Mouse (Mus musculus) granulocyte monocyte progenitor cell, adult 5-6 weeks (primary cell): Measurements from ENCODE around the gene Itga4. TPM values are rescaled to one million over a fixed set of nuclear protein-coding genes. Genes with fewer than 3 reads are reported as not detected.

ENCODE experiments used
- ATAC-seq: replicated peaks from 2 replicates; pipeline ENCODE4 v1.8.0; 2016; ENCODE audit warnings: mild to moderate bottlenecking, moderate TSS enrichment, inconsistent platforms; ENCODE audit not compliant: poor library complexity, severe bottlenecking
- total RNA-seq, 2 experiments: library from RNA; stranded (forward) in 1 of 2; stranded (reverse) in 1 of 2; fragments of 200-712, 200-1000 nt in 1 of 2; fragments of >200 nt in 1 of 2; fragmentation: Nextera tagmentation in 1 of 2; gene quantifications; 2 replicates each; pipeline ENCODE4 v1.2.3; 2014 to 2017

Itga4 gene
- total RNA-seq, 2 experiments from 2014 or later, result 72.8 to 80.1 TPM

- ATAC-seq, result no peak
These were observed 87.9 kb downstream of the Itga4 start for GRCm38 (mm10) chr2:79343115-79343514.

- ATAC-seq, result no peak
These were observed 96.2 kb downstream of the Itga4 start for GRCm38 (mm10) chr2:79351179-79352099.

DNA sequence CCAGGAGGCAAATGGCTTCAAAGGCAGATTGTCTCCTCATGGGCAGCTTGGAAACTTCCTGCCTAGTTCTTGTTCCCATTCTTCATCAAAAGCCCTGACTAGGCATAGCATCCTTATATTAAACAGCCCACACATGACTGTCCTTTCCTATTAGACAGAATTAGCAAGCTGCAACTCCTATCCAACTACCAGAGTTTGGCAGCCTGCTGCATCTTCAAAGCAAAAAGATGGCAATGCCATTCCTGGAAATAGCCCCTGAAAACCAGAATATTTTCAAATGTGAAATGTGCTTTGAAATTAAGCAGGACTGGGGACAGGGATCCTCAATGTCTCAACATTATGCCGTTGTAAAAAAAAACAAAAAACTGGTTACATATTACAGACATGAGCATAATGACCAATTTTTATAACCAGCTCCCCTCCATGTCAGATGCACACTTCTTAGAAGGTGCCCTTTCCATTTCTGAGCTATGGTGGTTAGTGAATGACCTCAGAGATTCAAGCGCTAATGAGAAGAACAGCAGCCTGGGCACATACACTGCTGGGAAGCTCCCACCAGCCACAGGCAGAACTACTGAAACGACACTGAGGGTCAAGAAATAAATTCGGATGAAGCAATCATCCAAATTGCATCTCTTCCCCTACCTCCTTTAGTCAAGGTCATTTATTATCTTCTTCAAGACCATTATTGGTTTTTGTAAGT is 97.0 kb downstream of the Itga4 start:
- ATAC-seq, result no peak

DNA sequence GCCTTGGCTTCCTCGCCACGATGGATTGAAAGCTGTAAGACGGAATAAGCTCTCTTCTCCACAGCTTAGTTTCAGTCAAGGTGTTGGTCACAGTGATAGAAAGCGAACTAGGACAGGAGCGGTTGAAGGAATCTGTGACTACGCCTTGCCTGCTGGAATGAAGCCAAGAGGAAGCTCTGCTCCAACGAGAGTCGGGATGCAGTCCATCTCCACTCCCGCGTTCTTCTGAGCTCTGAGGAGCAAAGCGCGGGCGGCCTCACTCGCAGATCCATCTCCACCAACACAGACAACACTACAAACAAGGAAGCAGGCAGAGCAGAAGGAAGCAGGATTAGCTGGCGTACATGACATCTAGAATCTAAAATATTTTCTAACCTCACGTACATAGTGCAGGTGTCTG is 99.5 kb downstream of the Itga4 start:
- ATAC-seq, result no peak

GRCm38 (mm10) chr2:79357835-79358234 is 102.6 kb downstream of the Itga4 start:
- no peak for ATAC-seq

GRCm38 (mm10) chr2:79362029-79362428 is 106.8 kb downstream of the Itga4 start:
- ATAC-seq, result no peak

DNA sequence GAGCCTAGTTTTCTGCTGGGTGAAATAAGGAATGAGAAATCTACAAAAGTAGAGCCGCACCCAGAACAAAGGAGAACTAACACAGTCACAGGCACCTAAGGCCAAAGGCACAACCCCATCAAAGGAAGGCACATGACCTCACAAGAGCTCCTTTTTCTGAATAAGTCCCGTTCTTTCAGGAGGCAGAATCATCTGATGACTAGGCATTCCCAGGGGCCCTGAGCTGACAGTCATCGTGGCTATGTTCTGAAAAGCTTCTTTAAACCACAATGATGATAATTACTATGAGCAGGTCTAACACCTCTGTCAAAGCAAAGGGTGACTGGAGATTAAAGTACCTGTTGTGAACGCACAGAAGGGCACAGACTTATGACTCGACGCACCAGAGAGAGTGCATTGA is 108.7 kb downstream of the Itga4 start:
- no peak for ATAC-seq

DNA sequence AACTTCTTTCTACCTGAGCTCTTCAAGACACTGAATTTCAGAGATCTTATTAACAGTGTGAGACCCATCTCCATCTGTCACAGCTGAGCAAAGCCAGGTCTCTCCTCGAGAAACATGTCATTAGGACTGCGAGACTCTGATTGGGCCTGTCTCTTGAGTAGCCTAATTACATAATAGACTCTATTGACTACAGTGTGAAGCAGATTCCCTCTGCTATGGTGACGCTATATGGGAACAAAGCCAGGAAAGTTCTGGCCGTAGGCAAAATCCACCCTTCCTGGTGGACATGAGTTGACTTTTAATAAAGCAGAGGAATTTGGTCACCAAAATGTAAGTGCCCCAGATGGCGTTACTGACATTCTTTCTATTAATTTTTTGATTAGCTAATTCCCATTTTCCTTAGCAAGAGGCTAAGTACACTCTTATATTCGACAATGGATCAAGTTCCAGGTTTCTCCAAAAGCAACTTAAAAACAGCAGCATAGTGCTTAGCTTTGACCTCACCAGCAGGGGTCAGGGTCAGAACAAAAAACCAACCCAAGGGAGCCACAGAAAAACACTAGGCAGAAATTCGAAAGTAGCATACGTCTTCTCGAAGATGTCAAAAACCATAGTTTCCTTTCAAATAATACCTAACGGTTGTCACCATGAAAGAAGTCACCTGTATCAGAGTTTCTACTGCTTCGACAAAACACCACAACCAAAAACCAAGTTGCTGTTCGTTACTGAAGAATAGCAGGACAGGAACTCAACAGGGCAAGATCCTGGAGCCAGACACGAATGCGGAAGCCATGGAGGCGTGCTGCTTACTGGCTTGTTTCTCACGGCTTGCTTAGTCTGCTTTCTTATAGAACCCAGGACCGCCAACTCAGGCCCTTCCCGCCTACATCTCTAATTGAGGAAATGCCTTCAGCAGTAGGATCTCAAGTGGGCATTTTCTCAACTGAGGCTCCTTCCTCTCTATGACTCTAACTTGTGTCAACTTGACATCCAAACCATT is 112.5 kb downstream of the Itga4 start:
- no peak for ATAC-seq

DNA sequence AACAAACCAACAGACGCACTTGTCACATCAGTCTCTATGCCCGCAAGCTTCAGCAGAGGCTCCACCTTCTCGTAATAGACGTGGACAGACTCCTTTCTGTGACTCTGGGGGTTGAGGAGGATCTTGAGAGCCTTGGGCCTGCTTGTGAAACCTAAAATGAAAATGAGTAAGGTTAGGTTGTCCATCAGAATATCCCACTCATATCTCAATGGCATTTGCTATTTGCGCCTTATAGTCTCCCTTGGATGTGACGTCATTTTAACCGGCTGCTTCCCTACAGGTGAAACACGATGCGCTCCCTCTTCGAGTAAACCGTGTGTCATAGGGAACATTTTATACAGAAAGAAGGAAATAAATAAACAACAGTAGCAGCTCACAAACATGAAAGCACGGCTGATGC is 113.4 kb downstream of the Itga4 start:
- ATAC-seq, result no peak

DNA sequence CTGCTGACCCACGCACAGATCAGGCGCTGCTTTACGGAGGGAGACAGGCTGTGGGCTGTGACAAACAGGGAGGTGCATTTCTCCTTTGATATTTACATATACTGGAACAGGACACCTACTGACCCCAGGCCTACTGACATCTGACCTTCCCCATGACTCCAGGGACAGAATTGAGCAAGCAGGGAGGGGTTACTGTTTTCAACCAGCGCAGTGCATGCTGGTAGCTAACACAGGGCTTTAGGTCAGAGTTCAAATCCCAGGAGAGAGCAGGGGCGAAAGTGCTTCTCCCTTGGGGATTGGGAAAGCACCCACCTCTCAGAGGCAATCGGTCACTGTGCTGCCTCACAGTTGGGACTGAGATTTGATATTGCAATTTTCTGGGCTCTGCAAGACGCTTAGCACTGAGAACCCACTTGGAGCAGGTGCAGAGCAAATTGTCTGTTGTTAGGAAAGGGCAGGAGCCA is 113.9 kb downstream of the Itga4 start:
- ATAC-seq, result no peak

GRCm38 (mm10) chr2:79369905-79370304 is 114.7 kb downstream of the Itga4 start:
- no peak for ATAC-seq

- ATAC-seq, result peak; percentile 86
These were observed 115.6 kb downstream of the Itga4 start for GRCm38 (mm10) chr2:79370711-79371312.

GRCm38 (mm10) chr2:79371326-79372153 is 116.3 kb downstream of the Itga4 start:
- no peak for ATAC-seq

DNA sequence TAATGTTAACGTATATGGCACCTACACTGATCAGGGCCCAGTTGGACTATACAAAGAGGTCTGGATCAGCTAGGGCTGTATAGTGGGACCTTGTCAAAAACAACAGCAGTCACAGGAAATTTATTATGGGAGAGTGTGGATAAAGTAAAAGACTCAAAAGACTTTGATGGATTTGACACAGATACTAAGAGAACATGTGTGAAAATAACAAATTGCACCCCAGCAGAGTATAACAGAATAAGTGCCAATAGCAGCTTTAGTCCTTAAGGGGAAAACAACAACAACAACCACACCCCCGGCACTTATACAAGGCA is 116.9 kb downstream of the Itga4 start:
- no peak for ATAC-seq

GRCm38 (mm10) chr2:79372486-79373200 is 117.4 kb downstream of the Itga4 start:
- ATAC-seq, result peak; percentile 77

DNA sequence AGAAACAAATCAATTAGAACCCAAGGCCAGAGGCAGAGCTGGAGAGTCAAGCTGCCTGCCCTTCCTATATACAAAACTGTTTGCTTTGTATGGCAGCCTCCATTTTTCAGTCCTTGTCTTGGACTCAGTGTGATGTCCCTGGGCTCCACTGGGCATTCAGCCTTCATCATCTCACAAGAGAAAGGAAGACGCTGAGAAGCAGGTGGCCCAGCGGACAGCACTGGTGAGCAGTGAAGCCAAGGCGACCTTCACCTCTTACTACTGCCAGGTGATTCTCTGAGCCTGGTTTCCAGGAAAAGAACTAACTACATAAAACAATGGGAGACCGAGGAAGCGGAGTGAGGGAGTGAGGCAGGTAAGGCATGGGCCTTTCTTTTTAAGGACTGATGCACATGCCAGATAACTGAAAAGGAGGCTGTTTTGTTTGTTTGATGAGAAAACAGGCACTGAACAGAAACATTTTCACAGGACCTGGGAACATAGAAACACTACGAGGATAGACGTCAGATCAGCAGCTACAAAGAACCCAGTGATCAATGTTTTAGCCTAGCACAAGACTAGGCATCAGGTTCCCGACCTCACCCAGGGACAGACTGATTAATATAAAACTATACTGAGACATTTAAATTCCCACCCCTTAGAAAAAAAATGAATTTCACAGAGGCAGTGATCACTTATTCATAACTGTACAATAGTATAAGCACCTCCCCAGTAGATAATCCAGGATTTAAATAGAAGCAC is 123.3 kb downstream of the Itga4 start:
- ATAC-seq, result no peak

DNA sequence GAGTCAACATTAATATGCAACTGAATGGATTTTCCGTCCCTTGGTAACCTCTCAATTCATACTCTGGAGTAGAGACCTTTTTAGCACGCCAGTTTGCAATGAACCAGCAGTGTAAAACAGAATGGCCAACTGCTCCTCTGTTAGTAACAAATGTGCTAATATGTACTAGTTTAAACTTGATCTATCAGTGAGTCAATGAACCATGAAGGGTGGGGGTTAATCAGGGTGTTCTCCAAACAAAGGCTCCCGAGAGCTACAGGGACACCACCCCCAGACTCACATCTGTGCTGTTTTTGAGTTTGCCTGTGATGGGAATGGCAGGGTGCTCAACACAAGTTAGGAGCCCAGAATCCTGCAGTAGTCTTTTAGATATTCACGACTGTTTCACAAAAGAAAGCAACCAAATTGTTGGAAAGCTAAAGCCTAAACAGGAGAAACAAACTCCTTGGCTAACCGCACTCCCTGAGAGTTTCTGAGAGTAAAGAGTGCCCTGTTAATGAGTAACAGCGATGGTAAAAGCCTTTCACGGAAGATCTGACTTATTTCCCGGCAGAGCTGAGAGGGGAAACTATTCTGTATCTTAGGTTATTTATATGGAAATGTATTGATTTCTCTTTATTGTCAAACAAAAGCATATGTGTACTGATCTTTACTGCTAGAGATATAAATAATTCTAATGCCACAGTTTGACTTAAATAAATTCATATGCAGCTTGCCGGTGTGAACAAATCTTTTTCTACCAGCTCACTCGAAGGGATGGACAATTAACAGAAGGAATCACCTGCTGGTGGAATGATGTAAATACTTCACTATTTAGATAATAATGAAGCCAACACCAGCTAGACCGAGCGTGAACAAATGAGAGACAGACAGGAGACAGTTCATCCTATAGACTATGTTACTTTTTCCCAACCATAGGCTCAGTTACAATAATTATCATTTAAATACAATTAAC is 124.1 kb downstream of the Itga4 start:
- ATAC-seq, result no peak
